Mouse (Mus musculus) thymus, adult 2 months (tissue): Measurements from ENCODE around the gene Mrnip. TPM values are rescaled to one million over a fixed set of nuclear protein-coding genes. Genes with fewer than 3 reads are reported as not detected.

Experiments
- DNase-seq: peaks from one replicate; pipeline ENCODE4 v3.0.0; 2021
- H3K27ac ChIP-seq: fragments of 200-500 bp; 2 replicates; pipeline ENCODE4 v1.5.1; 2012; ENCODE audit warnings: low read length, control low read depth; ENCODE audit not compliant: control insufficient read depth, insufficient read depth
- H3K27me3 ChIP-seq: fragments of 200-500 bp; 2 replicates; pipeline ENCODE4 v1.6.1; 2012; ENCODE audit warnings: mild to moderate bottlenecking, low read length, moderate library complexity, mixed read lengths; ENCODE audit not compliant: control insufficient read depth, insufficient read depth
- H3K36me3 ChIP-seq: fragments of 200-500 bp; 2 replicates; pipeline ENCODE4 v1.6.1; 2012; ENCODE audit warnings: mild to moderate bottlenecking, low read length, moderate library complexity; ENCODE audit not compliant: control insufficient read depth, insufficient read depth
- H3K4me1 ChIP-seq: fragments of 200-500 bp; replicated peaks from 2 replicates; pipeline ENCODE4 v1.6.1; 2012; ENCODE audit warnings: low read length; ENCODE audit not compliant: control insufficient read depth, insufficient read depth
- H3K4me3 ChIP-seq: fragments of 200-500 bp; 2 replicates; pipeline ENCODE4 v1.5.1; 2012; ENCODE audit warnings: mild to moderate bottlenecking, low read length, control low read depth, moderate library complexity; ENCODE audit not compliant: control insufficient read depth, insufficient read depth
- CTCF ChIP-seq: fragments of 200-500 bp; IDR thresholded peaks from 2 replicates; pipeline ENCODE4 v1.5.1; 2012; ENCODE audit warnings: mild to moderate bottlenecking, control low read depth, low read length, moderate library complexity, borderline replicate concordance; ENCODE audit not compliant: control insufficient read depth, poor library complexity, insufficient read depth; ENCODE audit errors: extremely low read depth
- POLR2A ChIP-seq: fragments of 200-500 bp; IDR thresholded peaks from 2 replicates; pipeline ENCODE4 v1.6.1; 2012; ENCODE audit warnings: mild to moderate bottlenecking, low read length, control low read depth, moderate library complexity; ENCODE audit not compliant: control insufficient read depth, poor library complexity, insufficient read depth; ENCODE audit errors: extremely low read depth
- WGBS: fragments of 180-500 bp; shearing (Covaris S2); methylation state at CpG from one replicate; pipeline ENCODE4 v1.1.7; 2018; 5-methylcytosine and 5-hydroxymethylcytosine counted together
- polyA plus RNA-seq: library from polyadenylated mRNA; depleted of rRNA; stranded (reverse); fragments of >200 nt; gene quantifications from 2 replicates; pipeline ENCODE4 v1.2.3, GENCODE M21; 2012

The Mrnip gene
- polyA plus RNA-seq, 1 experiment, result 8.9 TPM

DNA sequence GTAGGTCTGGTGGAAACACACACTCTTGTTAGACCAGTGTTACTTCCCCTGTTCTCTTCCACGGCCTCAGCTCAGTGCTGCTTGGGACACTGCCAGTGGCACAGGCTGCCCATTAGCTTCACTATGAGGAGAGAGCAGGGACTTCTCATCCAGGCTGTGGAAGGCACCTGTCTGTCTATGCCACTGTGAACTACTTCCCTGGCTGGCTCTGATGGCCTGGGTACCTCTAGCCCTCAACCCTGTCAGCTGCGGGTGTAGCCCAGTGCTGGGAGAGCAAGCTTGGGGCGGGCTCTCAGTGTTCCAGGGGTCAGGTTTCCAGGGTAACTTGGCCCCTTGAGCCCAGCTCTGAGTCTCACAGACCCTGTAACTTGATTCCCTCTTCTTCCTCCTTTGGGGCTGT, 54.5 kb downstream of the Mrnip start:
- 80% methylated on average over 3 of the region's 3 CpGs for WGBS
- Histone ChIP-seq H3K27me3 (no peaks in the 10 kb centered on the region), H3K36me3 (no peaks in the 10 kb centered on the region), H3K4me3 (no peak overlapping the region), H3K27ac (no peak overlapping the region), H3K4me1 (peaks cover 29% of the 10 kb centered on the region)
- DNase-seq, result no peak
- TF ChIP-seq CTCF (no peak), POLR2A (no peak)

- Histone ChIP-seq H3K27me3 (no peaks in the 10 kb centered on the region), H3K27ac (no peak overlapping the region), H3K36me3 (no peaks in the 10 kb centered on the region), H3K4me3 (no peak overlapping the region), H3K4me1 (peaks cover 27% of the 10 kb centered on the region)
- DNase-seq, result no peak
- 73% methylated on average over 7 of the region's 7 CpGs for WGBS
- TF ChIP-seq POLR2A (no peak), CTCF (no peak)
Measured at GRCm38 (mm10) chr11:50229252-50229910, 55.1 kb downstream of the Mrnip start.

GRCm38 (mm10) chr11:50230481-50231304, 56.4 kb downstream of the Mrnip start:
- Histone ChIP-seq H3K36me3 (no peaks in the 10 kb centered on the region), H3K27me3 (no peaks in the 10 kb centered on the region), H3K4me3 (no peak overlapping the region), H3K27ac (no peak overlapping the region), H3K4me1 (peaks cover 18% of the 10 kb centered on the region)
- TF ChIP-seq POLR2A, result no peak
- no peak for TF ChIP-seq CTCF
- WGBS, result 92% methylated on average over 45 of the region's 45 CpGs
- DNase-seq, result no peak

- H3K4me1 ChIP-seq, result peaks cover 16% of the 10 kb centered on the region
- TF ChIP-seq CTCF (peak; percentile 61; the same call in 1 of the 2 replicates), POLR2A (no peak)
- no peaks in the 10 kb centered on the region for H3K36me3 ChIP-seq
- WGBS, result 39% methylated on average over 8 of the region's 8 CpGs
- no peaks in the 10 kb centered on the region for H3K27me3 ChIP-seq
- H3K4me3 ChIP-seq, result no peak overlapping the region
- no peak overlapping the region for H3K27ac ChIP-seq
- DNase-seq, result peak; percentile 61
Measured at GRCm38 (mm10) chr11:50231411-50231810, 57.2 kb downstream of the Mrnip start.

DNA sequence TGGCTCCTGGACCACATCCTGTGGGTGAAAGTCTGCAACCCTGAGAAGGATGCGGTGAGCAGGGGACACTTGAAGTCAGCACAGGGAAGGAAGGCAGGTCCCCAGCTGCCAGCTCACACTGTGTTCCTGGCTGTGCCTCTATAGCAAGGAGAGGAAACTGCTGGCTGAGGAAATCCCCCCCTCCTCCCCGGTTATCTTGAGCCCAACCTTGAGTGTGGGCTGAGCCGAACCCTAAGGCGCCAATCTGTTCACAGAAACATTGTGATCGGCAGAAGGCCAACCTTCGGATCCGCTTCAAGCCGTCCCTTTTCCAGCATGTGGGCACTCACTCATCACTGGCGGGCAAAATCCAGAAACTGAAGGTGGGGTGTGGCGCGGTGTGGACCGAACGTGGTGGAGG, 58.8 kb downstream of the Mrnip start:
- no peak overlapping the region for H3K4me3 ChIP-seq
- DNase-seq, result no peak
- peaks cover 17% of the 10 kb centered on the region for H3K4me1 ChIP-seq
- no peaks in the 10 kb centered on the region for H3K27me3 ChIP-seq
- TF ChIP-seq POLR2A, result no peak
- TF ChIP-seq CTCF, result no peak
- no peak overlapping the region for H3K27ac ChIP-seq
- H3K36me3 ChIP-seq, result no peaks in the 10 kb centered on the region
- WGBS, result 57% methylated on average over 13 of the region's 13 CpGs

- Histone ChIP-seq H3K27ac (no peak overlapping the region), H3K27me3 (no peaks in the 10 kb centered on the region), H3K36me3 (no peaks in the 10 kb centered on the region), H3K4me3 (no peak overlapping the region), H3K4me1 (peaks cover 17% of the 10 kb centered on the region)
- TF ChIP-seq CTCF (no peak), POLR2A (no peak)
- WGBS, result 94% methylated on average over 11 of the region's 11 CpGs
- no peak for DNase-seq
Measured at GRCm38 (mm10) chr11:50233993-50234392, 59.7 kb downstream of the Mrnip start.
